Mouse (Mus musculus) MEL (cell line): ENCODE data around the gene Fap. TPM values are rescaled to one million over a fixed set of nuclear protein-coding genes. Genes with fewer than 3 reads are reported as not detected.

Experiments
- DNase-seq: peaks from one replicate; pipeline ENCODE4 v3.0.0; 2011; ENCODE audit warnings: low read depth, low spot score
- H3K27ac ChIP-seq: 2 replicates; pipeline ENCODE4 v1.5.1; 2012; ENCODE audit warnings: low read depth, mild to moderate bottlenecking, control low read depth, low read length, moderate library complexity; ENCODE audit not compliant: control insufficient read depth
- H3K27me3 ChIP-seq, 2 experiments: fragments of 150-350 bp in 1 of 2; sonication (generic) in 1 of 2; 2 replicates each; pipeline ENCODE4 v1.6.1; 2012; ENCODE audit warnings: low read length in 2 of 2, mild to moderate bottlenecking in 2 of 2, improper control_type of control experiment in 1 of 2, moderate library complexity in 1 of 2; ENCODE audit not compliant: insufficient read depth in 2 of 2, control insufficient read depth in 1 of 2
- H3K36me3 ChIP-seq, 2 experiments: 2 replicates each; pipeline ENCODE4 v1.6.1; 2012 to 2014; ENCODE audit warnings: low read length in 2 of 2, improper control_type of control experiment in 1 of 2, inconsistent platforms in 1 of 2, mild to moderate bottlenecking in 1 of 2; ENCODE audit not compliant: insufficient read depth in 2 of 2, control insufficient read depth in 1 of 2
- H3K4me1 ChIP-seq, 2 experiments: fragments of 150-350 bp in 1 of 2; sonication (generic) in 1 of 2; 2 replicates each; pipeline ENCODE4 v1.6.1; 2012; ENCODE audit warnings: low read length in 2 of 2, improper control_type of control experiment in 1 of 2, mild to moderate bottlenecking in 1 of 2; ENCODE audit not compliant: insufficient read depth in 2 of 2, control insufficient read depth in 1 of 2
- H3K4me3 ChIP-seq, 2 experiments: fragments of 150-350 bp in 1 of 2; sonication (generic) in 1 of 2; 2 replicates each; pipeline ENCODE4 v1.5.1; 2012; ENCODE audit warnings: low read depth in 2 of 2, low read length in 2 of 2, mild to moderate bottlenecking in 2 of 2, moderate library complexity in 2 of 2, control low read depth in 1 of 2, improper control_type of control experiment in 1 of 2; ENCODE audit not compliant: control insufficient read depth in 1 of 2, insufficient read depth in 1 of 2
- H3K79me2 ChIP-seq: 2 replicates; pipeline ENCODE4 v1.6.1; 2012; ENCODE audit warnings: mild to moderate bottlenecking, low read length, moderate library complexity; ENCODE audit not compliant: control insufficient read depth, poor library complexity, insufficient read depth
- H3K9ac ChIP-seq: 2 replicates; pipeline ENCODE4 v1.6.1; 2012; ENCODE audit warnings: low read depth, mild to moderate bottlenecking, control low read depth, low read length, moderate library complexity; ENCODE audit not compliant: control insufficient read depth, poor library complexity, severe bottlenecking
- H3K9me3 ChIP-seq: fragments of 150-350 bp; sonication (generic); replicated peaks from 2 replicates; pipeline ENCODE4 v1.6.1; 2012; ENCODE audit warnings: mild to moderate bottlenecking, low read length, improper control_type of control experiment, moderate library complexity; ENCODE audit not compliant: insufficient read depth
- CHD1 ChIP-seq: IDR thresholded peaks from 2 replicates; pipeline ENCODE4 v1.6.1; 2012; ENCODE audit warnings: low read depth, mild to moderate bottlenecking, inconsistent platforms, low read length, improper control_type of control experiment
- E2F4 ChIP-seq: IDR thresholded peaks from 2 replicates; pipeline ENCODE4 v1.6.1; 2011; ENCODE audit warnings: low read depth, low read length, improper control_type of control experiment, borderline replicate concordance
- EP300 ChIP-seq, 2 experiments: IDR thresholded peaks; 2 replicates each; pipeline ENCODE4 v1.6.1; 2011; ENCODE audit warnings: improper control_type of control experiment in 2 of 2, low read length in 2 of 2, low read depth in 1 of 2, mild to moderate bottlenecking in 1 of 2
- ETS1 ChIP-seq: IDR thresholded peaks from 2 replicates; pipeline ENCODE4 v1.6.1; 2012; ENCODE audit warnings: low read depth, mild to moderate bottlenecking, inconsistent platforms, low read length, improper control_type of control experiment, moderate library complexity
- GABPA ChIP-seq: IDR thresholded peaks from 2 replicates; pipeline ENCODE4 v1.6.1; 2012; ENCODE audit warnings: low read depth, mild to moderate bottlenecking, inconsistent platforms, low read length, improper control_type of control experiment, moderate library complexity
- GATA1 ChIP-seq: IDR thresholded peaks from 2 replicates; pipeline ENCODE4 v1.6.1; 2011; ENCODE audit warnings: low read depth, low read length, improper control_type of control experiment
- HCFC1 ChIP-seq: IDR thresholded peaks from 2 replicates; pipeline ENCODE4 v1.6.1; 2012; ENCODE audit warnings: low read depth, mild to moderate bottlenecking, inconsistent platforms, low read length, improper control_type of control experiment, moderate library complexity
- JUND ChIP-seq: IDR thresholded peaks from 2 replicates; pipeline ENCODE4 v1.6.1; 2011; ENCODE audit warnings: low read depth, mild to moderate bottlenecking, improper control_type of control experiment, low read length
- KAT2A ChIP-seq: conservative IDR thresholded peaks from 2 replicates; pipeline ENCODE4 v1.6.1; 2012; ENCODE audit warnings: low read depth, low read length, improper control_type of control experiment, inconsistent platforms
- MAFK ChIP-seq: IDR thresholded peaks from 2 replicates; pipeline ENCODE4 v1.6.1; 2011; ENCODE audit warnings: low read depth, mild to moderate bottlenecking, low read length, improper control_type of control experiment, borderline replicate concordance
- MAZ ChIP-seq: IDR thresholded peaks from 2 replicates; pipeline ENCODE4 v1.6.1; 2012; ENCODE audit warnings: low read depth, mild to moderate bottlenecking, inconsistent platforms, low read length, improper control_type of control experiment
- MEF2A ChIP-seq: IDR thresholded peaks from 2 replicates; pipeline ENCODE4 v1.6.1; 2014; ENCODE audit warnings: low read depth, mild to moderate bottlenecking, inconsistent platforms, low read length, improper control_type of control experiment; ENCODE audit not compliant: poor library complexity, insufficient replicate concordance, severe bottlenecking; ENCODE audit errors: extremely low read depth
- MXI1 ChIP-seq: IDR thresholded peaks from 2 replicates; pipeline ENCODE4 v1.6.1; 2011; ENCODE audit warnings: mild to moderate bottlenecking, low read depth, low read length, improper control_type of control experiment
- NELFE ChIP-seq: IDR thresholded peaks from 2 replicates; pipeline ENCODE4 v1.6.1; 2011; ENCODE audit warnings: low read depth, low read length, improper control_type of control experiment
- POLR2A ChIP-seq, 2 experiments: IDR thresholded peaks; 2 replicates each; pipeline ENCODE4 v1.6.1; 2011 to 2012; ENCODE audit warnings: low read length in 2 of 2, mild to moderate bottlenecking in 2 of 2, control low read depth in 1 of 2, improper control_type of control experiment in 1 of 2, low read depth in 1 of 2, moderate library complexity in 1 of 2; ENCODE audit not compliant: control insufficient read depth in 1 of 2, insufficient read depth in 1 of 2, poor library complexity in 1 of 2
- POLR2AphosphoS2 ChIP-seq: IDR thresholded peaks from 2 replicates; pipeline ENCODE4 v1.6.1; 2011; ENCODE audit warnings: low read length, improper control_type of control experiment
- POLR2AphosphoS5 ChIP-seq: IDR thresholded peaks from 2 replicates; pipeline ENCODE4 v1.6.1; 2012; ENCODE audit warnings: low read depth, borderline replicate concordance, mild to moderate bottlenecking, inconsistent platforms, low read length, moderate library complexity, mixed read lengths
- RCOR1 ChIP-seq: IDR thresholded peaks from 2 replicates; pipeline ENCODE4 v1.6.1; 2012; ENCODE audit warnings: low read depth, mild to moderate bottlenecking, inconsistent platforms, low read length, improper control_type of control experiment
- SMC3 ChIP-seq: IDR thresholded peaks from 2 replicates; pipeline ENCODE4 v1.6.1; 2011; ENCODE audit warnings: low read depth, low read length, improper control_type of control experiment
- TBP ChIP-seq: IDR thresholded peaks from 2 replicates; pipeline ENCODE4 v1.8.0; 2011; ENCODE audit warnings: low read depth, low read length, improper control_type of control experiment
- TCF12 ChIP-seq: IDR thresholded peaks from 2 replicates; pipeline ENCODE4 v1.6.1; 2014; ENCODE audit warnings: low read depth, mild to moderate bottlenecking, inconsistent platforms, low read length, improper control_type of control experiment, moderate library complexity
- UBTF ChIP-seq: IDR thresholded peaks from 2 replicates; pipeline ENCODE4 v1.6.1; 2012; ENCODE audit warnings: low read depth, mild to moderate bottlenecking, inconsistent platforms, low read length, improper control_type of control experiment, moderate library complexity, borderline replicate concordance; ENCODE audit not compliant: insufficient read depth
- USF1 ChIP-seq: IDR thresholded peaks from 2 replicates; pipeline ENCODE4 v1.6.1; 2014; ENCODE audit warnings: low read depth, mild to moderate bottlenecking, inconsistent platforms, low read length, improper control_type of control experiment, moderate library complexity
- ZC3H11A ChIP-seq: IDR thresholded peaks from 2 replicates; pipeline ENCODE4 v1.6.1; 2012; ENCODE audit warnings: low read depth, mild to moderate bottlenecking, inconsistent platforms, low read length, improper control_type of control experiment
- ZKSCAN1 ChIP-seq: IDR thresholded peaks from 2 replicates; pipeline ENCODE4 v1.6.1; 2012; ENCODE audit warnings: low read depth, mild to moderate bottlenecking, inconsistent platforms, low read length, improper control_type of control experiment, moderate library complexity
- ZNF384 ChIP-seq: IDR thresholded peaks from 2 replicates; pipeline ENCODE4 v1.6.1; 2012; ENCODE audit warnings: low read depth, mild to moderate bottlenecking, inconsistent platforms, low read length, improper control_type of control experiment
- polyA plus RNA-seq, 2 experiments: library from polyadenylated mRNA; stranded (reverse) in 1 of 2; unstranded in 1 of 2; fragments of >175 nt in 1 of 2; fragments of >200 nt in 1 of 2; gene quantifications; 2 replicates each; pipeline versions ENCODE4 v1.2.1 to v1.2.4; 2012; ENCODE audit warnings: low replicate concordance in 2 of 2, low read depth in 1 of 2; ENCODE audit not compliant: insufficient read length in 2 of 2, insufficient read depth in 1 of 2, missing spikeins in 1 of 2
- total RNA-seq: library from RNA; depleted of rRNA; stranded (reverse); fragments of 300-350 nt; gene quantifications from 2 replicates; pipeline ENCODE4 v1.2.3, GENCODE M21; 2012

Gene Fap
- total and polyA plus RNA-seq, 3 experiments, result 0.17 to 0.23 TPM; not detected in 1

GRCm38 (mm10) chr2:62585769-62586168 is 11.9 kb upstream of the Fap start:
- H3K9ac ChIP-seq, result no peak overlapping the region
- no peak overlapping the region for H3K4me3 ChIP-seq
- no peaks in the 10 kb centered on the region for H3K27me3 ChIP-seq
- H3K4me1 ChIP-seq, result peaks cover 5 to 19% of the 10 kb centered on the region in 2 experiments; a peak in 3 of 4 replicates
- TF ChIP-seq MEF2A, result no peak
- no peak for TF ChIP-seq ZNF384
- no peak for TF ChIP-seq ZC3H11A
- no peak for TF ChIP-seq USF1
- TF ChIP-seq TBP, result no peak
- no peak for TF ChIP-seq POLR2AphosphoS5
- TF ChIP-seq ZKSCAN1, result no peak
- no peak for TF ChIP-seq MXI1
- TF ChIP-seq EP300 (IDR thresholded peaks at IDR 0.05; ENCODE audit: low read depth in 1 of 2, low read length in 2 of 2), result 0 out of 4 replicates have a peak, but pooled peaks have one; percentile 21 to 23
- TF ChIP-seq HCFC1, result no peak
- TF ChIP-seq E2F4, result no peak
- no peak for TF ChIP-seq MAFK
- TF ChIP-seq CHD1, result no peak
- peak; percentile 31; the same call in 1 of the 2 replicates for TF ChIP-seq TCF12
- TF ChIP-seq ETS1, result 0 out of 2 replicates have a peak, but pooled peaks have one; percentile 15
- no peak for TF ChIP-seq UBTF
- TF ChIP-seq SMC3, result no peak
- no peak for TF ChIP-seq GABPA
- no peak for TF ChIP-seq JUND
- TF ChIP-seq MAZ, result no peak
- no peak for TF ChIP-seq KAT2A
- TF ChIP-seq RCOR1, result 0 out of 2 replicates have a peak, but pooled peaks have one; percentile 19
- TF ChIP-seq NELFE, result no peak
- no peak for TF ChIP-seq POLR2A (IDR thresholded peaks at IDR 0.05; ENCODE audit: control insufficient read depth in 1 of 2, insufficient read depth in 1 of 2, low read depth in 1 of 2, low read length in 2 of 2, poor library complexity in 1 of 2)
- TF ChIP-seq POLR2AphosphoS2, result no peak
- peak; percentile 50; the same call in 1 of the 2 replicates for TF ChIP-seq GATA1
- TF ChIP-seq, all 39 proteins: peak for 5
- Histone ChIP-seq H3K79me2 (no peaks in the 10 kb centered on the region), H3K27ac (no peak overlapping the region), H3K36me3 (peaks cover 0 to 17% of the 10 kb centered on the region in 2 experiments; a peak in 2 of 4 replicates), H3K9me3 (no peaks in the 10 kb centered on the region)
- peak; percentile 31 for DNase-seq
